Mouse (Mus musculus): ENCODE data around the gene Cdca7. TPM values are rescaled to one million over a fixed set of nuclear protein-coding genes. Genes with fewer than 3 reads are reported as not detected.

The Cdca7 gene
- polyA plus RNA-seq, 2 experiments, result 45.0 to 48.9 TPM

DNA sequence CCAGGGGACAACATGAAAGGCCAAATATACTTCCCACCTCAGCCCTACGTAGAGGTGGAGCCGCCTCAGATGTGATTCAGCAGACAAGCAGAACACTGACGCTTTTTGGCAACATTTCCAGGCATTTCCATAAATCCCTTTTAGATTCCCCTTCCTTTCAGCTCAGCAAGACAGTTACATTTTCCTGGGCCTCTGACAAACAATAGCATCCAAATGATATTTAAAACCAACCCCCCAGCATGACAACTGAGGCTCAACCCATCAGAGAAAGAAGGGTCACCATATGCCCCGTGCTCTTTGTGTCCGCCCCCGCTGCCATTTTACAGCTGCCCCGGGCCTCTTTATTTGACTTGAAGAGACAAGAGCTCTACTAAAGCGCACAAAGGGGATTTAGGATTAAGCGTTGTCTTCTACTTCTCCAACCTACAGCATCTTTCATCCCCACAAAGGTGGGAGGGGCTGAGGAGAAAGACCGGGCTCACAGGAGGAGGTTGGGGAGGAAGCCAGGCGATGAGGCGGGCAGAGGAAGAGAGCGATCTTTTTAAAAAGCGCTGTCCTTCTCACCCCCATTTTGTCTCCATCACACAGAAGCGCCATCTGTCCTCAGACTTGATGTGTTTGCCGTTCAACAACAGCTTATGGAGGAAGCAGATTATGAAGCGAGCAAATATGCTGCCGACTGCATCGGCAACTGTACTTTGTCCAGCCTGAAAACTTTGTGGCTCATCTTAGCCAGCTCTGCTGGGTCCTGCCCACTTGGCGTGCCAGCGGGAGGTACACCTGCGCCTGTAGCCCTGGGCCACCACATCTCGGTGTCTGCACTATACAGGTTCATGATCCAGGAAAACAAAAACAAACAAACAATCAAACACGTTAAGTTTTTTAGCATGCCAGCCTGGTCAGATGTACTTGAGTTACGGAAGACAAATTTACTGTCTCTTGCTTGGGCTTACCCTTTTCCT is 53.7 kb downstream of the Cdca7 start:
- H3K4me2 ChIP-seq (ENCODE audit: low read depth), result no peak overlapping the region

DNA sequence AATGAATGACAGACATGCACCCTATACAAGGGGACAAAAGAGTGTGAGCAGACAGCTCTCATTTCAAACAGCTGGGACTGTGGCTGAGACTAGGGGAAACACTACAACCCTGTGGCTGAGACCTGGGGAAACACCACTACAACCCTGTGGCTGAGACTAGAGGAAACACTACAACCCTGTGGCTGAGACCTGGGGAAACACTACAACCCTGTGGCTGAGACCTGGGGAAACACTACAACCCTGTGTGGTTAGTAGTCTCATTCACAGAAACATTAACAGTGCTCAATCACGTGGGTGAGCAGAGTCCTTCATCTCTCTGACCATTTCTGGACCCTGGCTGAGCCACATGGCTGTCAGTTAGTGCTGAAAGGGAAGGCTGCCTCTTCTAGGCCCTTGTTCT is 59.9 kb downstream of the Cdca7 start:
- Histone ChIP-seq H3K4me3 (ENCODE audit: insufficient read depth in 1 of 2, low read depth in 2 of 2, low read length in 2 of 2) (no peak overlapping the region), H3K36me3 (replicated peaks; ENCODE audit: control insufficient read depth, insufficient read depth, low read depth) (no peaks in the 10 kb centered on the region), H3K9ac (replicated peaks) (no peak overlapping the region), H3K27me3 (ENCODE audit: control insufficient read depth, insufficient read depth, low read length) (no peaks in the 10 kb centered on the region), H3K4me1 (replicated peaks; ENCODE audit: control insufficient read depth in 2 of 2, insufficient read depth in 2 of 2, low read length in 1 of 2) (no peaks in the 10 kb centered on the region), H3K27ac (no peak overlapping the region), H3K9me3 (ENCODE audit: control insufficient read depth, low read length) (no peaks in the 10 kb centered on the region), H3K4me2 (ENCODE audit: low read depth) (no peak overlapping the region)
- ATAC-seq (ENCODE audit: insufficient read depth) (no peak), DNase-seq (ENCODE audit: low read depth in 3 of 3, low spot score in 3 of 3) (no peak)
- 5% methylated on average over 1 of the region's 1 CpGs for WGBS (ENCODE audit: insufficient replicate concordance)
- TF ChIP-seq EP300 (IDR thresholded peaks at IDR 0.05; ENCODE audit: low read depth), result no peak
- no peak for TF ChIP-seq CTCF (IDR thresholded peaks at IDR 0.05; ENCODE audit: low read depth)

More for the DNA sequence above, 53.7 kb downstream of the Cdca7 start:
- Histone ChIP-seq H3K36me3 (replicated peaks; ENCODE audit: control insufficient read depth, insufficient read depth, low read depth) (no peaks in the 10 kb centered on the region), H3K27me3 (ENCODE audit: control insufficient read depth, insufficient read depth, low read length) (no peaks in the 10 kb centered on the region; the same call in 1 of the 2 replicates), H3K27ac (no peak overlapping the region), H3K4me3 (ENCODE audit: insufficient read depth in 1 of 2, low read depth in 2 of 2, low read length in 2 of 2) (no peak overlapping the region), H3K4me1 (replicated peaks; ENCODE audit: control insufficient read depth in 2 of 2, insufficient read depth in 2 of 2, low read length in 1 of 2) (no peaks in the 10 kb centered on the region), H3K9ac (replicated peaks) (no peak overlapping the region), H3K9me3 (ENCODE audit: control insufficient read depth, low read length) (no peaks in the 10 kb centered on the region)
- no peak for TF ChIP-seq EP300 (IDR thresholded peaks at IDR 0.05; ENCODE audit: low read depth)
- no peak for TF ChIP-seq CTCF (IDR thresholded peaks at IDR 0.05; ENCODE audit: low read depth)
- DNase-seq (ENCODE audit: low read depth in 3 of 3, low spot score in 3 of 3) (no peak), ATAC-seq (ENCODE audit: insufficient read depth) (no peak)
- WGBS (ENCODE audit: insufficient replicate concordance), result 45% methylated on average over 25 of the region's 25 CpGs

Other genes starting within 250 kb of the Cdca7 start
- 4.1 and 5.6 TPM in 2 replicates for gene Map3k20, start 190.5 kb upstream of the Cdca7 start, polyA plus RNA-seq (2012; rRNA removed)
- 7.2 and 7.5 TPM in 2 replicates for gene Map3k20, start 190.5 kb upstream of the Cdca7 start, polyA plus RNA-seq (2014; fragmentation: Nextera tagmentation; extraction: Ambion mirVana)

Data from liver, embryonic 14.5 days (tissue).